Mouse (Mus musculus) urinary bladder, postnatal 10 days (tissue): Measurements from ENCODE around the gene Hmgn3.
"Not testable (repeated sequence)": the region's sequence is repeated elsewhere in the genome, so short reads cannot be mapped to it uniquely, and the experiment has no call there.

ENCODE experiments used
- DNase-seq: peaks from one replicate; pipeline ENCODE4 v3.0.0; 2022; ENCODE audit warnings: low spot score

Hmgn3 gene

DNA sequence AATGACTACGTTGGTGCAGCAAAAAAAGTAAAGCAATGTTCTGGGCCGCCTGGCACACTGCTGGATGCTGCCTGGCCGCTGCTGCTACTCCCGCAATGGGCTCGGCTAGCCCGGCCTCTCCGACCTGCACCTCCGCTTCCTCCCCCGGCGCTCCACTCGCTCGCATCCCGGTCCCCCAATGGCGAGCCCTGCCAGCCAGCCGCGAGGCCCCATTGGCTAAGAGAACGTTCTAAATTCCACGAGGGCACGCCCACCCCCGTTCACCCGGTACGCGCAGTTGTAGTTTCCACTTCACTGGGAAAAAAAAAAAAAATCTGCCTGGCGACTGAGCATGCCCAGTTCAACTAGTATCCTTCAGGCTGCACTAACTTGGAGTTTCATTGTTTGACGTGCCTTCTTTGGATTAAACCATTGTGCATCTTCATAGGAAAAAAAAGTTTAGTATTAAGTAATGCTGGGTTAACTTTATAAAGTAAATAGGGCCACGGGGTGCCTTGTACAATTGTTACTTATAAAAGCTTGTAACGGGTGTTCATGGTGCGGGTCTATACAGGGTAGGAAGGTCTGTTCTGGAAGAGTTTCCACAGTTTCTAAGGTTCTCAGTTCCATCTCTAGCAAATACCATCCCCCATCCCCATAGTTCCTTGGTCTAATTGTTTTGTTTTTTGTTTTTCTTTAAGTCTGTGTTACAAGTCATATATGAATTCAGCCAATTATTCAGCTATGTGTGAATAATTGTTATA, at the start of gene Hmgn3:
TSS of gene Hmgn3 (minus strand) at position 240 of the 743 bp plus-strand sequence.
- DNase-seq = peak; percentile 55

GRCm38 (mm10) chr9:83195765-83196164, 49.3 kb upstream of the Hmgn3 start:
- no peak for DNase-seq

- no peak for DNase-seq
These were observed 48.5 kb upstream of the Hmgn3 start for GRCm38 (mm10) chr9:83195007-83195406.

GRCm38 (mm10) chr9:83187752-83188151, 41.3 kb upstream of the Hmgn3 start:
- no peak for DNase-seq

DNA sequence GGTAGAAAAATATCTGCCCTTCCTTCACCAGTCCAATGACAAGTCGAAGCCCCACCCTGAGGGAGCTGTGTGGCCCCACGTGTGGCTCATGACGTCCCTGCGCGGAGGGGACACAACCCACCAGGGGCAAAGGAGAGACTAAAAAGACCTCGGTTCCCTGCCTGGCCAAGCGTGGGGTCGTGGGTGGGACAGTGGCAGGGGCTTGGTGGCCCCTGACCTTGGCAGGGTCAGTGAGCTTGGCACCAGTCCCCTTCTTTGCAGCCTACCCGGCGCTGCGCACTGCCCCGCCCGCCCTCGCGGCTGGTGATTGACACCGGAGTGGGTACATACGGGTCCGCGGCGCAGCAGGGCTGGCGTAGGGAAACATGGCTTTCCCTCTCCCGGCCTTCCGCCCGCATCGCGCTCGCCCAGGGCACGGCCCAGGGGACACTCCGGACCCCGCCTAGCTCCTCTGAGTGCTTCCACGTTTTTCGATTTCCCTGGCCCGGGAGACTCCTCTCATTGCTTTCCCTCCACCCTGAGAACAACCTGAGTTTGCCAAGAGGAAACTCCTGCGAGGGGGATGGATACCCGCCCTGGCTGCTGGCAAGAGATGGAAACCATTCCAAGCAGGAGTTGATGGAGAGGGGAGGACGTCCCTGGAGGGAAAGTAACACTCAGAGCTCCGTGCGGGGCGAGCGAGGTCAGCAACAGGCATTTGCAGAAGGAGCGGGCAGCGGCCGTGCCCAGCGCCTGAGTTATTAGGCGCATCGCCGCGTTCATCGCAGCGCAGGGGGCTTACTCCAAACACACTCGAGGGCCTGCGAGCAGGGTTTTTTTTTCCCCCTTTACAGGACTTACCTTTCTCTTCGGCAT, 667 bp downstream of the Hmgn3 start:
- peak; percentile 11 for DNase-seq

- DNase-seq = no peak
These were observed 16.7 kb downstream of the Hmgn3 start for GRCm38 (mm10) chr9:83129831-83130230.

GRCm38 (mm10) chr9:83127840-83128239, 18.6 kb downstream of the Hmgn3 start:
- DNase-seq = no peak

- not testable (repeated sequence) for DNase-seq
These were observed 20.0 kb downstream of the Hmgn3 start for GRCm38 (mm10) chr9:83126482-83126881.

DNA sequence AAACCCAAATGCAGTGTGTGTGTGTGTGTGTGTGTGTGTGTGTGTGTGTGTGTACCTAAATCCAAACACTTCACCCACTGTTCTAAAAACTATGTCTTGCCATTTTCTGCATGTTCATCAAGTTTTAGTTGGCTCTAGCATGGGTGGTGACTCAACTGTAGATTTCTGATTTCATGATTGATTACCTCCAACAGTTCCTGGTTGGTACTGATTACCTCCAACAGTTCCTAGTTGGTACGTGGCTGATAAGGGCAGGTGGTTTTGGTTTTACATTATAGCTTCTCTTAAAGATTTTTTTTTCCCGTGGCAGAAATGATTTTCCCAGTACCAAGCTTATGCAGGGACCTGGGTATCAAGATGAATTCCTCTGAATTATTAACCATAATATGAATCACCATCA, 27.3 kb downstream of the Hmgn3 start:
- DNase-seq = no peak

GRCm38 (mm10) chr9:83117486-83117885, 29.0 kb downstream of the Hmgn3 start:
- DNase-seq = no peak

GRCm38 (mm10) chr9:83116774-83117474, 29.6 kb downstream of the Hmgn3 start:
- no peak for DNase-seq

GRCm38 (mm10) chr9:83115676-83116075, 30.8 kb downstream of the Hmgn3 start:
- DNase-seq = no peak

DNA sequence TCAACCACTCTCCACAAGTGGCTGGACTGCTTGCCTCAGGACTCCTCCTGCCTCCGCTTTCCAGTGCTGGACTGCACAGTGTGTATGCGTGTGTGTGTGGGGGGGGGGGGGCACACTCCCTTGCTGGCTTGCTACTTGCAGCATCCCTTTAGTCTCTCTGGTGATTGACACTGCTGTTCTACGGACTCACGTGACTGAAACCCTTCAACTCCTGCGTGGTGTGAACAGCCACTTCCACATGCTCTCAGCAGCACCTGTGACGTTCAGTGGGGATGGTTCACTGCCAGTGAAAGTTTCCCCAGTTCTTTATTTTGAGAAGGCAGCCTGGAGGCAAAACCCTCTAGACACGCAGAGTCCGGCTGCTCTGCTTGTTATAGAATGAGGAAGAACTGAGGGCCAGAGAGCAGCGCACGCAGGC, 32.7 kb downstream of the Hmgn3 start:
- no peak for DNase-seq

DNA sequence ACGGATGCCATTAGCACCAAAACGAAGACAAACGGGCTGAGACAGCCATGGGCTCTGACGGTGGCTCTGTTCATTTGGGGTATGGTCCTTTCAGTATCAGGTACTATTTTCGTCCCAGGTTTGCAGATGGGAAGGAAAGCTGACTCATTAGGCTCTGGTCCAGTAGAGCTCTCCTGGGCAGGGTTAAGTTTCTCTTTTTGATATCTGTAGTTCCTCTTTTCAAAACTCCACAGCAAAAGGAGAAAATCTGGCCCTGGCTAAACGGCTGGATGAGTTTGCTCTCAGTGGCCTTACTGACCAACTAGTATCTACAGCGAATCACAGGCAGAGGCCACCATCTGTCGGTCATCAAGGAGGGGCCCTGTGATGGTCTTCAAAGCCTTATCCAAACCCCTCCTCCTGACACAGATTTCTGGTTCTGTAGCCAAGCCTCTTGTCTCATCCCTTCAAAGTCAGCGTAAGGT, 34.1 kb downstream of the Hmgn3 start:
- no peak for DNase-seq

GRCm38 (mm10) chr9:83111789-83112188, 34.7 kb downstream of the Hmgn3 start:
- no peak for DNase-seq

- no peak for DNase-seq
These were observed 35.3 kb downstream of the Hmgn3 start for GRCm38 (mm10) chr9:83111117-83111686.

- DNase-seq = no peak
These were observed 35.9 kb downstream of the Hmgn3 start for GRCm38 (mm10) chr9:83110406-83111116.

DNA sequence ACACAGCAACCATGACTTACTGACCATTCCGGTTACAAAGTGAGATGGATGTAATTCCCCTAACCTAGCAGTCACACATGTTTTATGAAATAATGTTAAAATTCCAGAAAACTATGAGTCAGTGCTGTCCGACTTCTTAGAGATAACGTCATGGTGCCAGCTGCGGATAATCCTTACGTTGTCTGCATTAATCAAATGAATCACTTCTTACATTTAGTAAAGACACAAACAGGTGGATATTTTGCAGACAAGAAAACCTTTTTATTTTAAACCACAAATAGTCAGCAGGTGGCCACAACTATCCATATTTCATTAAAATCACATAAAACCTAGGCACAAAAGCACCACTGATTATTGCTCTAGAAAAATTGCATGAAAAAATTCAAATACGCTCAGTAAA, 36.8 kb downstream of the Hmgn3 start:
- no peak for DNase-seq

DNA sequence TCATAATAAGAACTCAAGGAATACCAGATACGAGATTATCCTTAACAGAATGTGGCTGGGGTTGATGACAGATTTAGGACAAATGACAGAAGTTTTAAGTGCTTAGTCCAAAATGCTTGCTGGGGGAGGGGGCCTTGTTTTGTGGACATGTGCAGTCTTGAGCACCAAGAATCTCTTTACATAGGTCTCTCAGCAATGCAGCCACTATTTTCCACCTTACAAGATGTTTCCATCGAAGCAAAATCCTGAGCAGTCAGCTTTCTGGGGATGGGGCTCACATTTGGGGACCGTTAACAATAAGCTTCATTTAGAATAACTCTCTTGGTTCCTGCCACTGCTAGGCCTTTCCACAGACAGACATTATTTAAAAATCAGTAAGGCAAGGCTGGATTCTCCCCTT, 37.7 kb downstream of the Hmgn3 start:
- DNase-seq = no peak

GRCm38 (mm10) chr9:83103785-83104184, 42.7 kb downstream of the Hmgn3 start:
- no peak for DNase-seq

- no peak for DNase-seq
These were observed 44.8 kb downstream of the Hmgn3 start for GRCm38 (mm10) chr9:83101691-83102090.
